Mouse (Mus musculus) heart, postnatal 0 days (tissue): Measurements from ENCODE around the gene Rab37.

Experiments
- CTCF ChIP-seq: IDR thresholded peaks from 2 replicates; pipeline ENCODE4 v1.5.1; 2016; ENCODE audit warnings: antibody characterized with exemption, control low read depth, low read depth
- EP300 ChIP-seq: IDR thresholded peaks from 2 replicates; pipeline ENCODE4 v1.6.1; 2016; ENCODE audit warnings: antibody characterized with exemption, low read depth

DNA sequence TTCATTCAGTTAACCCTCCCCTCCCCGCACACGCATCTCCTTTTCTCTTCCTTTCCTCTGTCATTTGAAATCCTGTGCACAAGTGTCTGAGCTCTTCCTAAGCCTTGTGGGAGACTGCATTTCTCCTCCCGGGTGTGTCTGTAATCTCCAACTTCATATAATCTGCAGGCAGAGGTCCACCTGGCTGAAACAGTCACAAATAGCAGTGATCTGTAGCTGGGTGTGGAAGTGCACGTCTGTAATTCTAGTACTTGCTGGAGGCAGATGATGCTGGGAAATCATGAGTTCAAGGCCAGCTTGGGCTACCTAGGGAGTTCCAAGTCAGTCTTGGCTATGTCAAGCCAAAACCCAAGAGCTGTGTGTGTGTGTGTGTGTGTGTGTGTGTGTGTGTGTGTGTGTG, 909 bp downstream of the Rab37 start:
- no peak for TF ChIP-seq CTCF
- TF ChIP-seq EP300, result no peak
